Mouse (Mus musculus): ENCODE measurements around the gene Jag2.

Jag2 gene

GRCm38 (mm10) chr12:112941156-112941775, 11.7 kb upstream of the Jag2 start:
- DNase-seq (ENCODE audit: low spot score), result no peak

DNA sequence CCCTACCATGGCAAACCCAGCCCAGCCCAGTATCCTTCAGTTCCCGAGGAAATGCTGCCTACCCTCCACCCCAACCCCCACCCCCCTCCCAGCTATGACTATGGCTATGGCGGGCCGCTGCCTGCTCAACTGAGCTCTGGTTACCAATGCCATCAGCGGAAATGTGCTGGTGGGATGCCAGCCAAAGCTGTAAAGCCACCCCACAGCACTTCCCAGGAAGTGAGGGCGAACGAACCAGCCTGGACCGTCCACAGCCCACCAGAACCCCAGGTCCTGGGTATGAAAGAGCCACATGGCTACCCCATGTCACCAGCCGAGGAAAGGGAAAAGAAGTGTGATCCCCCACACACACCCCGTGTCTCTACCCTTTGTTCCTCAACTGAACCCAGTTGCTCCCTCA, 11.1 kb upstream of the Jag2 start:
- DNase-seq (ENCODE audit: low spot score), result no peak

DNA sequence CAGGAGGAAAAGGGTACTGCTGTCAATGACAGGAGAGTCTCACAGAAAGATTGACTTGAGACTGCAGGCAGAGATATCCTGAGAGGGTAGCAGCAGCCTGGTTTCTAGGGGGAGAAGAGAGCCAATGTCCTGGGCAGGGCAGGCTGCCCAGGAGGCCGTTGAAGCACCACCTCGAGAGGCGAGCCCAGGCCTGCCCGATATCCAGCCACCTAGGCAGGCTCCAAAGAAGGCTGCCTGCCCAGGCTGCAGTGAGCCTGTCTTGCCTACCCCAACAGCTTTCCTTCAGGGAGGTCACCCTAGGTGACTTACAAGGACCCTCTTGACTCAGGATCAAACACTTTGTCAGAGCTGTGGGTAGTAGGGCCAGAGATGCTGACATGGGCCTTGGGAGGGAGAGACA, 10.7 kb upstream of the Jag2 start:
- DNase-seq (ENCODE audit: low spot score), result no peak

DNA sequence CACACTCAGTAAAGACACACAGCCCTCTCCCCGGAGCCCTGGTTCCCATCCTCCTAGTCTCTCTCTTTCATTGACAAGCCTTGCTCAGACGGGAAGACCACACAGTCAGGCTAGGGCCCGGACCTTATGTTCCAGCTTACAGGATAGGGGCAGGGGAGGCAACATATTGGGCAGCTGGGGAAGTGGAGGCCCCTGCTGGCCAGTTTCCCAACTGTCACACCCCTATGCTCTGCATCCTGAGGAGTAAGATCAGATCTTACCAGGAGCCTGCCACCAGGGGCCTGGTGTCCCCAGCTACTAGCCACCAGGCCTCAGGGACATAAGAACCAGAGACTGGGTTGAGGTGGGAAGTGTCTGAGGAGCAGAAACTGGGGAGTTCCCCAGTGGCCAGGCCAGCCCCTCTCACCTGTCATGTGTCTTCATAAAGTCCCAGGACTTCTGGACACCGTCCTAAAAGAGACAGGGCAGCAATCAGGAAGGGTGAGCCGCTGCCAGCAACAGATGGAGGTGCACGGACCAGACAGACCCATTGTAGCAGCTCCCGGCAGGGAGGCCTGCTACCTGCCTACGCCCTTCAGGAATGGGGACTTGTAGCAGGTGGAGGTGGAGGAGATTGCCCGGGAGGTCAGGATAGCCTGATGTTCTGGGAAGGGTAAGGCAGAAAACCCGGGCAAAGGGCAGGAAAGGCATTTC, 9.4 kb upstream of the Jag2 start:
- DNase-seq (ENCODE audit: low spot score), result no peak

DNA sequence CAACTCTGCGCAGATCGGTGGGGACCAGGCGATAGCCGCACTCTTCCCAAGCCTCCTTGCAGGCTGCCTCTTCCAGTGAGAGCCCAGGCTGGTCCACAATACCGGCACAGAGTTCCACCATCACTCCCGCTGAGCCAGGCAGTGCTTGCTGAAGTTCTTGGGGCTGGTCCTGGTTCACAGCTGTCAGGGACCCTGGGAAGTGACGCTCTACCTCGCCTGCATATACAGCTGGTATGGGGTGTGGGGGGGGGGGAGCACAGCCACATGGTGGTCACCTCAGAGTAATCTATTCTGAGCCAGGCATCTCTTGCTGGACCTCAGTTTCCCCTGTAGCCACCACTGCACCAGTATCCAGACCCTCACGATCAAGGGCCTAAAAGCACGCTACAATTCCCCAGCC, 8.8 kb upstream of the Jag2 start:
- no peak for DNase-seq (ENCODE audit: low spot score)

- no peak for DNase-seq (ENCODE audit: low spot score)
Measured at GRCm38 (mm10) chr12:112937906-112938305, 8.3 kb upstream of the Jag2 start.

- no peak for DNase-seq (ENCODE audit: low spot score)
Measured at GRCm38 (mm10) chr12:112932647-112933046, 3.1 kb upstream of the Jag2 start.

GRCm38 (mm10) chr12:112928401-112929241, 955 bp downstream of the Jag2 start:
- DNase-seq (ENCODE audit: low spot score), result peak; percentile 68

GRCm38 (mm10) chr12:112927265-112927664, 2.3 kb downstream of the Jag2 start:
- DNase-seq (ENCODE audit: low spot score), result no peak

DNA sequence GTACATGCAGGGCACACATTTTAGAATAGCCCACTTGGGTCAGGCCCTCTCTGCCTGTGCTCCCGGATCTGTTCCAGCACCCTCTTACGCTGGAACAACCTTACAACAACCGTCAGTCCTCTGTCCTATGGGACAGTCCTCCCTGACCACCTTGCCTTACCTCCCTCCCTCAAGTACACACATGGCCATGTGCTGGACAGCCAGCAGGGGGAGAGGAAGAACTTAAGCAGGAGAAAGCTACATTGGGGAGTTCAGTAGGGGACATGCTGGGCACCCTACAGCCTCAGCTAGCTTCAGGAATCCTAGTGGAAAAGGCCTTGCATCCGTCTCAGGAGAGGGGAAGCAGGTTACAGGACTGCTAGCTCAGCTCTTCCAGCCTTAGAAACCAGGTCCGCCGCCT, 3.6 kb downstream of the Jag2 start:
- DNase-seq (ENCODE audit: low spot score), result no peak

DNA sequence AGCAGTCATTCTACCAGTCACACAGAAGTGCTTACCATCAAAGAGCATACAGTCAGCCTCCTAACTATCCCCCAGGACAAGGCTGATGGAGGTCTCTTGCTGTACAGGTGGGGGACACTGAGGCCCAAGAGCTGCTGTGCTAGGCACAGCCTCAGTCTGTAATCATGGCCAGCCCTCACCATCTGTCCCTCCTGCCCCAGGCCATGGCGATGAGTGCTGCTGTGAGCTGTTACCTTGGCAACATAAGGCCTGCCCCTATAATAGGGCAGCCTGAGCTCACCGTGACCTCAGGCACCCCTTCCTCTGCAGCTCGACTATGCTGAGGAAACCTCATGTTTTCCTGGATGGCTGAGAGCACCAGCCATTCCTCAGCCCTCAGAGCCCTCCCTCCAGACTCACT, 7.0 kb downstream of the Jag2 start:
- no peak for DNase-seq (ENCODE audit: low spot score)

- no peak for DNase-seq (ENCODE audit: low spot score)
Measured at GRCm38 (mm10) chr12:112921518-112921917, 8.1 kb downstream of the Jag2 start.

DNA sequence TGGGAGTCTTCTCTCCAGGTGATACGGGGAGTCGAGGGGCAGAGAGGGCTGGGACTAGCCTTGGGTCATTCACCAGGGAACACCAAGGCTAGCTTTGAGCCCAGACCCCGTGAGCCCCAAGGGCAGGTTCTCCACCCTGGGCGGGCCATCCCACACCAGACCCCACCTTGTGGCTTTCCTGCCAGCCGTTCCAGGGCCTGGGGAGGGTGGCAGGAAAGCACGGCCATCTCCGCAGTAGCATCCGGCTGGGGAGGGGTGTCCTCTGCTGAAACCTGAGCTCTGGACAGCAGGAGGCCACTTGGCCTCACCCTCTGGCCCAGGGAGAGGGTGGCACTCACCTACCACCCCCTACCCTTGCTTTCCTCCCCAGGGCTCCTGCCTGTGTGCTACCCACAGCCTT, 11.7 kb downstream of the Jag2 start:
- DNase-seq (ENCODE audit: low spot score), result no peak

DNA sequence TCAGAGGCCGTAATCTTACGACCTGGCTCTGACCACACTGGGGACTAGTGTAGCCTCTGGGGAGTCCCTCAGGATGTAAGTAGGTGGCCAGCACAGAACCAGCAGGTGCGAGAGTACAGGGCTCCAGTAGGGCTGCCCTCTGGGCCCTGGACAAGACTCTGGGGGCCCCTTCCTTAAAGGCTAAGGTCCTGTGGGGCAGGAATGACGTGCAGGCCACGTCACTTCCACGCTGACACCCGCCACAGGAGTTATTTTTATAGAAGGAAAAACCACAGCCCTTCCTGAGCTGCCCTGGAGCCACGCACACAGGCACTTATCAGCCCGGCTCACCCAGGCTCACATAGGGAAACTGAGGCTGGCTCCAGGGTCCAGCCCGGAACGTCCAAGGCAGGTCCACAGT, 12.1 kb downstream of the Jag2 start:
- no peak for DNase-seq (ENCODE audit: low spot score)

DNA sequence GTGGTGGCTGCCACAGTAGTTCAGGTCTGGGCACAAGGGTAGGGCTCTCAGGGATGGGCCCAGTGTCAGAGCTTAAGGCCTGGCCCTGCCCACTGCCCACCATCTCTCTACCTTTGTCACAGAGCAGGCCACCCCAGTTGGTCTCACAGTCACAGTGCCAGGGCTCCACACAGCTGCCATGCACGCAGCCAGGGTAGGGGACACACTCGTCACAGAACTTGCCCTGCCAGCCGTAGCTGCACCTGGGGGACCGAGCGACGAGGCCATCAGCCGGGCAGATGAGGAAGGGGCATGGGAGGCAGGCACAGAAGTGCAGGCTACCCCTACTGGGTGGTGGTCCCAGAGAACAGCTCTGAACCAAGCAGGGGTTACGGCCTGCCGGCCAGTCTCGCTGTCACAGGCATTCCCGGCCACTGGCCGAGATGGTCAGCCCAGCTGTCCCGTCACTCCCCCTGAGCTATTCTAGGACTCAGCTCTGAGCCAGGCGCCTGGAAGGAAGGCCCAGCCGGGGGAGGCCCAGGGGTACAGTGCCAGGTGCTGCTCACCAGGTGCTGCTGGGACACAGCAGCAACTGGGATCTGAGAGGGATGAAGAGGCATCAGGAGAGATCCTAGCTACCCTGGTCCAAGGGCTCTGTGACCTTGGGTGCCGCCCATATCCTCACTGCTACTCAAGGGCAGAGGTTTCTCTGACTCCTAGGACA, 12.7 kb downstream of the Jag2 start:
- DNase-seq (ENCODE audit: low spot score), result no peak

DNA sequence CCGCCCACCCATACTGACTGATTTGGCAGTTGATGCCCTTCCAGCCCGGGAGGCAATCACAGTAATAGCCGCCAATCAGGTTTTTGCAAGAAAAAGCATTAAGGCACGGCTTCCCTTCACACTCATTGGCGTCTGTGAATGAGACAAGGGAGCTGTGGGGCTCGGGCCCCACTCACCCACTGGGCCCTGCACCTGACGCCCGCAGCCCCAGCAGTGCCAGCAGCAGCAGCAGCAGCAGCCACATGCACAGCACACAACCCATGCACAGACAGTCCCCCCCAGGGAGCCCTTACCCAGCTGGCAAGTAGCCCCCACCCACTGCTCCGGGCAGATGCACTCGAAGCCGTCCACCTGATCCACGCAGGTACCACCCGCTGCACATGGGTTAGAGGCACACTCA, 14.0 kb downstream of the Jag2 start:
- no peak for DNase-seq (ENCODE audit: low spot score)

DNA sequence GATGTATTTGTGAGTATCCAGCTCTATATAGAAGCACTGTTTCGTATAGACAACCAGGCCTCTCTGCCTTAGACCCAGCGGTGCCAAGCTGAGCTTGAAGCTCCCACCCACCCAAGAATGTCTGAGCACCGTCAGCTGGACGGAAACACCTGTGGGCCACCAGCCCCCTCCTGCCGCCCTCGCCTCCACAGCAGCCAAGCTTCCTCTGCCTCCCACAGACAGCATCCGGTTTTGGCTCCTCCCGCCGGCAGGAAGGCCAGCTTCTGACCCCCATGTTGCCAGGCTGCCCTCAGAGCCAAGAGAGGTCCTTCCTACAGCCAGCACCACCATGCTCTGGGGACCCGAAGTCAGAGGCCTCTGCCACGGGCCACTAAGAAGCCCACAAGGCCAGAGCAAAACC, 15.0 kb downstream of the Jag2 start:
- no peak for DNase-seq (ENCODE audit: low spot score)

DNA sequence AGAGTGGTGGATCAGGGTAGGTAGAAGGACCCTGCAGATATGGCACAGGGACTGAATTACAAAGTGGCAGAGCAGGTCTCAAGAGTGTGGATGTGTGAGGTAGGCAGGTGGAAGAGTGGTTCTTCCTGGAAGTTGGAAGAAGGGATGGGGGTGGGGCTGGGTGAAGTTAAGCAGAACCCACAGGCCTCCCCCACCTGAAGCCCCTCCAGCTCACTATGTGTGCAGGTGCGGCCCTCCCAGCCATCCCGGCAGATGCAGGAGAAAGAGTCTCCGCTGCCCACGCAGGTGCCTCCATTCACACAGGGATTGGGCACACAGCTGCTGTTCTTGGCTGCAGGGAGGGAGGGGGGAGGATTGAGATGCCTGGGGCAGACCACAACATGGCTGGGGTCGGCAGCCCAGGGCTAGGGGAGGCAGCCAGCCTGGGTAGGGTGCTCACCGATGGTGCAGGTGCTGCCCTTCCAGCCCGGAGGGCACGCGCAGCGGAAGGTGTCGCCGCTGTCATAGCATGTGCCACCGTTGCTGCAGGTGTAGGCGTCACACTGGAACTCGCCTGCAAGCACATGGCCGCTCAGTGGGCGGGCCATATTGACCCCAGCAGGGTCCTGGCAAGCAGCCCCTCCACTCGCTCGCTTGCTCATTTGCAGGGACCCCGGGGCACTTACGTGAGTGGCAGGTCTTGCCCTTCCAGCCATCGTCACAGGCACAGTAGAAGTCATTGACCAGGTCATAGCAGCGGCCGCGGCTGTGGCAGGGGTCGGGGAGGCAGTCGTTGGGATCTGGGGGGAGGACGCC, 16.4 kb downstream of the Jag2 start:
- DNase-seq (ENCODE audit: low spot score), result no peak

- DNase-seq (ENCODE audit: low spot score), result no peak
Measured at GRCm38 (mm10) chr12:112911701-112912100, 17.9 kb downstream of the Jag2 start.

DNA sequence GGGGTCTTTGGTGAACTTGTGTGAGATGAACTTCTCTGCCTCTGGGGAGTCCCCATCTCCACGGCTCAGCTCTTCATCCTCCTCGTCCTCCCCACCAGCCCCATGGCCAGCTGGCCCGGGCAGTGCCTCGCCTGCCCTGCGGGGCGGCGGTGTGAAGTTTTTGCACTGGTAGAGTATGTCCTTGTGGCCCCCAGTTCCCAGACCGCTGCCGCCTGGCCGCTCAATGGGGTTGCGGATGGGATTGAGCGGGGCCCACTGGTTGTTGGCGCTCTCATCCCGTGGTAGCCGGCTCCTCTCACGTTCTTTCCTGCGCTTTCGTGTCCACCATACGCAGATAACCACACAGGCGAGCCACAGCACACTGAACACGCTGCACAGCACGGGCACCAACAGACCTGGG, 20.6 kb downstream of the Jag2 start:
- DNase-seq (ENCODE audit: low spot score), result no peak

- no peak for DNase-seq (ENCODE audit: low spot score)
Measured at GRCm38 (mm10) chr12:112905001-112905400, 24.6 kb downstream of the Jag2 start.

GRCm38 (mm10) chr12:112903941-112904340, 25.6 kb downstream of the Jag2 start:
- DNase-seq (ENCODE audit: low spot score), result no peak
